Mouse (Mus musculus) lung, postnatal 0 days (tissue): ENCODE measurements around the gene Slc26a11. TPM values are rescaled to one million over a fixed set of nuclear protein-coding genes. Genes with fewer than 3 reads are reported as not detected.

ENCODE experiments used
- ATAC-seq: fragments of 200-750 bp; cut with Nextera tagmentation; 2 replicates; pipeline ENCODE4 v1.8.0; 2017; ENCODE audit warnings: moderate library complexity
- DNase-seq: peaks from one replicate; pipeline ENCODE4 v3.0.0-alpha.2; 2016; ENCODE audit warnings: low spot score
- H3K27ac ChIP-seq: fragments of 300-500 bp; sonication (generic); 2 replicates; pipeline ENCODE4 v1.5.1; 2014; ENCODE audit warnings: antibody characterized with exemption, mild to moderate bottlenecking, low read length, mixed read lengths
- H3K27me3 ChIP-seq: fragments of 300-500 bp; sonication (generic); replicated peaks from 2 replicates; pipeline ENCODE4 v1.6.1; 2014; ENCODE audit warnings: low read length, mixed read lengths; ENCODE audit not compliant: insufficient read depth
- H3K36me3 ChIP-seq: fragments of 300-500 bp; sonication (generic); 2 replicates; pipeline ENCODE4 v1.6.1; 2014; ENCODE audit warnings: low read length, mixed read lengths; ENCODE audit not compliant: insufficient read depth
- H3K4me1 ChIP-seq: fragments of 300-500 bp; sonication (generic); 2 replicates; pipeline ENCODE4 v1.6.1; 2014; ENCODE audit warnings: antibody characterized with exemption, low read depth, low read length, mixed read lengths; ENCODE audit not compliant: insufficient read depth
- H3K4me2 ChIP-seq: fragments of 300-500 bp; sonication (generic); replicated peaks from 2 replicates; pipeline ENCODE4 v1.6.1; 2014; ENCODE audit warnings: low read depth, mild to moderate bottlenecking, low read length, moderate library complexity, mixed read lengths
- H3K4me3 ChIP-seq: fragments of 300-500 bp; sonication (generic); 2 replicates; pipeline ENCODE4 v1.5.1; 2014; ENCODE audit warnings: low read depth, low read length
- H3K9ac ChIP-seq: fragments of 300-500 bp; sonication (generic); replicated peaks from 2 replicates; pipeline ENCODE4 v1.6.1; 2014; ENCODE audit warnings: low read depth, mild to moderate bottlenecking
- H3K9me3 ChIP-seq: fragments of 300-500 bp; sonication (generic); 2 replicates; pipeline ENCODE4 v1.6.1; 2016; ENCODE audit warnings: low read length, mixed read lengths
- CTCF ChIP-seq: IDR thresholded peaks from 2 replicates; pipeline ENCODE4 v1.5.1; 2016; ENCODE audit warnings: antibody characterized with exemption, mild to moderate bottlenecking
- EP300 ChIP-seq: IDR thresholded peaks from 2 replicates; pipeline ENCODE4 v1.6.1; 2016; ENCODE audit warnings: antibody characterized with exemption, mild to moderate bottlenecking, control low read depth
- WGBS: fragments of 180-500 bp; shearing (Covaris S2); extraction: QIAGEN DNeasy Blood & Tissue Kit; methylation state at CpG from one replicate; pipeline ENCODE4 v1.1.7; 2014; 5-methylcytosine and 5-hydroxymethylcytosine counted together
- polyA plus RNA-seq: library from polyadenylated mRNA; unstranded; fragments of >200 nt; fragmentation: Nextera tagmentation; extraction: Ambion mirVana; gene quantifications from 2 replicates; pipeline ENCODE4 v1.2.1, GENCODE M21; 2015

Slc26a11 gene
- polyA plus RNA-seq, 1 experiment from 2014 or later: 11.6 TPM

DNA sequence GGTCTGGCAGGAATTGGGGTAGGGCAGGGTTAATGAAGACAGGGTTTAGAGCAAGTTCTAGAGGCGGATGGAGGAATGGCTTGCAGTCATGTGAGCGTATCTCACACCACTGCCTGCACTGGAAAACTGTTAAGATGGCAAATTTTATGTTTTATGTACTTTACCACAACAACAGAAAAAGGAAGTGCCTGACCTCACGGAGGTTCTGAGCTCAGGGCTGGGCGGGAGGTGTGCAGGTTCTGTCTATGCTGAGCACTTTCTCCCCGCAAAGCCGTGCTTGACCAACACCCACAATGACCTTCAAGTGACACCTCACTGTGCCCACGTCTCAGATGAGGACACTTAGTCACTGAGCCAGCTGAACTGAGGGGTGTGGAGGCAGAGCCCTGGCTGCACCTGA lies 3.2 kb upstream of the Slc26a11 start:
- no peak for ATAC-seq
- H3K9ac ChIP-seq: no peak overlapping the region

DNA sequence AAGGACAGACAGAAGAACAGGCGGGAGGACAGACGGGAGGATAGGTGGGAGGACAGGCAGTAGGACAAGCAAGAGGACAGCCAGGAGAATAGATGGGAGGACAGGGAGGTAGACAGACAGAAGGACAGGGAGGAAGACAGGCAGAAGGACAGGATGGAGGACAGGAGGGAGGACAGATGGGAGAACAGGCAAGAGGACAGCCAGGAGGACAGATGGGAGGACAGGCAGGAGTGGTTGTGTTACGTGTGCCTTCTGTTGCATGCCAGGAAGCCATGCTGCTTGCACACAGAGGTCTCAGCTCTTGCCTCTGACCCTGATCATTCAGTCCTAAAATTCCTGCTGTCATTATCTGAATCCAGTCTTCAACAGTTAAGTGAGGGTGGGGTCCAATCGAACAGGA lies 1.4 kb upstream of the Slc26a11 start:
- peaks cover 7% of the 10 kb centered on the region; the same call in 1 of the 2 replicates for H3K4me1 ChIP-seq
- ATAC-seq: no peak
- H3K4me2 ChIP-seq: no peak overlapping the region
- H3K27ac ChIP-seq: no peak overlapping the region
- 78% methylated on average over 4 of the region's 4 CpGs for WGBS
- H3K9me3 ChIP-seq: no peaks in the 10 kb centered on the region
- TF ChIP-seq EP300: no peak
- no peak for TF ChIP-seq CTCF
- no peak for DNase-seq
- H3K4me3 ChIP-seq: no peak overlapping the region
- no peak overlapping the region for H3K9ac ChIP-seq
- H3K27me3 ChIP-seq: no peaks in the 10 kb centered on the region
- H3K36me3 ChIP-seq: no peaks in the 10 kb centered on the region

More for the DNA sequence above, 3.2 kb upstream of the Slc26a11 start:
- peaks cover 7% of the 10 kb centered on the region; the same call in 1 of the 2 replicates for H3K4me1 ChIP-seq
- no peak overlapping the region for H3K4me3 ChIP-seq
- no peak overlapping the region for H3K4me2 ChIP-seq
- WGBS: 62% methylated on average over 7 of the region's 7 CpGs
- no peak for DNase-seq
- TF ChIP-seq EP300 (no peak), CTCF (no peak)
- no peak overlapping the region for H3K27ac ChIP-seq
- no peaks in the 10 kb centered on the region for H3K36me3 ChIP-seq
- no peaks in the 10 kb centered on the region for H3K9me3 ChIP-seq
- H3K27me3 ChIP-seq: no peaks in the 10 kb centered on the region

DNA sequence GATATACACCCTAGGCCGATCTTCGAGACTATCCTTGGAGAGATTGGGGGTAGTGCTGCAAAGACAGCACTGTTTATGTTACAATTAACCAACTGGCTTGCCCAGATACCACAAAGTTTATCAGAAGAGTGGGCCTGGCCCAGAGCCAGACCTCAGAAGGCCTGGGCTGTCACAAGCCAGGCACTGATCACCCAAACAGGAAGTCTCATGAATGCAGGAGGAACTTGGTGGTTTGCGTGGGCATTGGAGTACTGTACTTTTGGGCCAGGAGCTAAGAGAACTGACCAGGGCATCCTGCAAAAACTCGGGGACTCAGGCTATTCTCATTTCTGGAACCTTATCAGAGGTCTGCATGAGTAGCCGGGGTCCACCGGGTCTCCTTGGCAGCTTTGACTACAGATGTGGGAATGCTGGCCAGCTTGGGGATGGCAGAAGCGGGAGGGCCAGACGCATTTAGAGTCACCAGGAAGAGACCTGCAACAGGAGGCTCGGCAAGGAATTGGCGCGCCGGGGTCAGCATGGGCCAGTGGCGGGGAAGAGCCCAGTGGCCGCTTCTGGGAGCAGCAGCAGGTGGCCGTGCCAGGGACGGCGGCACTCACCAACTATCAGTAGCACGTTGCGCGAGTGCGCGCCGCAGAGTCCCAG lies 437 bp upstream of the Slc26a11 start:
- peaks cover 7% of the 10 kb centered on the region; the same call in 1 of the 2 replicates for H3K4me1 ChIP-seq
- no peak for TF ChIP-seq CTCF
- peak; percentile 55 for TF ChIP-seq EP300
- H3K27me3 ChIP-seq: no peaks in the 10 kb centered on the region
- H3K9me3 ChIP-seq: no peaks in the 10 kb centered on the region
- H3K27ac ChIP-seq: peak overlapping the region; percentile 88
- 2% methylated on average over 23 of the region's 23 CpGs for WGBS
- DNase-seq: peak; percentile 64
- H3K4me2 ChIP-seq: peak overlapping the region; percentile 79
- peak overlapping the region; percentile 69 for H3K4me3 ChIP-seq
- H3K9ac ChIP-seq: peak overlapping the region; percentile 66
- ATAC-seq: peak; percentile 63
- H3K36me3 ChIP-seq: no peaks in the 10 kb centered on the region

DNA sequence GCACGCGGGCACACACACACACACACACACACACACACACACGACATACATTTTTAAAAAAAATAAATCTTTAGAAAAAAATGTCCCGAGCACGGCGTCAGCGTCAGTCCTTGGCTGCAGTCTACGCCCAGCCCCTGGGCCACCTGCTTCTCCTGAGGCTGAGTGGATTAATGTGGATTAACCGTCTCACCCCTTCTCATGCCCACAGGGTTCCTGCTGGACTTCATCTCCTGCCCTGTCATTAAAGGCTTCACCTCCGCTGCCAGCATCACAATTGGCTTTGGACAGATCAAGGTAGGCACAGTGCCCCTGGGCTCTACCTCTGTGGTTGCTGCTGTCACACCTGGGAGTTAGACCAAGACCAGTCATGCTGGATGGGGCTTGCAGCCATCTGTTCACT lies 3.7 kb downstream of the Slc26a11 start:
- H3K9ac ChIP-seq: no peak overlapping the region
- H3K9me3 ChIP-seq: no peaks in the 10 kb centered on the region
- no peaks in the 10 kb centered on the region for H3K36me3 ChIP-seq
- 87% methylated on average over 10 of the region's 10 CpGs for WGBS
- H3K4me2 ChIP-seq: no peak overlapping the region
- no peak for TF ChIP-seq CTCF
- no peak for TF ChIP-seq EP300
- H3K4me1 ChIP-seq: peaks cover 7% of the 10 kb centered on the region; the same call in 1 of the 2 replicates
- no peak for DNase-seq
- no peak overlapping the region for H3K27ac ChIP-seq
- ATAC-seq: no peak
- H3K27me3 ChIP-seq: no peaks in the 10 kb centered on the region
- H3K4me3 ChIP-seq: no peak overlapping the region

DNA sequence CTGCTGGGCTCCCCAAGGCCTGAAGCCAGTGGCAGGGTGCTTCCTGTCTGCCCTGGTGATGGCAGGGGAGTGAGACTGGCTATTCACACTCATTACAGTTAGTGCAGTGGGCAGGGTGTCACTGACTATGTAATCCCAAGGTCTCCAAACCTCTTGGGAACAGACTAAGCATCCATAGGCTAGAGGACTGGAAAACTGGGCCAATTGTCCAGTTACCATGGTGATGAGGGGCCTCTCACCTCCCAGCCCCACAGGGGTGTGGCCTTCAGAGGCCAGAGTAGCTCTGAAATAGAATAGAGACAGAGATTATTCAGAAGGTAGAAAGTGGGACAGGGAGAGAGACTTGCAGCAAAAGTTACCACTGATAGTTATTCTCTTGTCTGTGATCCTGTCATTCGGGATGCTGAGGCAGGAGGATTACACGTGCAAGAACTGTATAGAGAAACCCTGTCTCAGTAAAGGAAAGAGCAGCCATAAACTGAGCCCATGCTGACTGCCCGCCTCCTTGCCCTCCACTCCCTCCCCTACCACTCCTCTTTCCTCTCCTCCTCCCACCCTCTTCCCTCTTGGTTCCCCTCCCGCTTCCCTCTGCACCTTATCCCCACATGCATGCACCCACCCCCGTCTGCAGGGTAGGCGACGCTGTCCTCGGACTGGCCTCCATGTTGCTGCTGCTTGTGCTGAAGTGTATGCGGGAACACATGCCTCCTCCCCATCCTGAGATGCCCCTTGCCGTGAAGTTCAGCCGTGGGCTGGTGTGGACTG lies 7.6 kb downstream of the Slc26a11 start:
- H3K9me3 ChIP-seq: no peaks in the 10 kb centered on the region
- DNase-seq (no peak), ATAC-seq (no peak)
- no peak overlapping the region for H3K9ac ChIP-seq
- H3K27ac ChIP-seq: no peak overlapping the region
- H3K4me3 ChIP-seq: no peak overlapping the region
- H3K4me2 ChIP-seq: no peak overlapping the region
- TF ChIP-seq CTCF: no peak
- TF ChIP-seq EP300: no peak
- H3K4me1 ChIP-seq: no peaks in the 10 kb centered on the region
- 34% methylated on average over 10 of the region's 11 CpGs for WGBS
- H3K36me3 ChIP-seq: no peaks in the 10 kb centered on the region
- H3K27me3 ChIP-seq: no peaks in the 10 kb centered on the region

DNA sequence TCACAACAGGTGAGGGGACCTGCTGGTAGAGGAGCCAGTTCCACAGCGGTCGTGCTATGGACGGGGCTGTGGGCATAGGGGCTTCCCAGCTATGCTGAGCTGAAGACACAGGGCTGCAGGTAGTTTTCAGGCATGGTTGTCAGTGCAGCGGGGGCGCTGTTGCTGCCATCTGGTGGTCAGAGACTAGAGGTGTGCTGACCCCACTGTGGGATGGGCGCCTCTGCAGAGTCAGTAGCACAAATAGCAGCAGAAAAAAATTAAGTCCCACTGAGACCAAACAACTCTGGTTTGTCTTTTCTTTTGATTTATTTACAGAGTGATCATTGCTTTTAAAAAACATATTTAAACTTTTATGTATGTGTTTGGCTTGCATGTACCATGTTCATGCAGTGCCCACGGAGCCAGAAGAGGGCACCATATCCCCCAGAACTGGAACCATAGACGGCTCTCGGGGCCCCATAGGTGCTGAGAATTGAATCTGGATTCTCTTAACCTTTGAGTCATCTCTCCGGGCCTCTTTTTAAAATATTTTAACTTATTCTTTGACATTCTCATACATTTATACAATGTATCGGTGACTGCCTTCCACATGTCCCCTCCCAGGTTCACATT lies 8.3 kb downstream of the Slc26a11 start:
- H3K4me1 ChIP-seq: no peaks in the 10 kb centered on the region
- 0 out of 2 replicates have a peak, but pooled peaks cover under 1% of the 10 kb centered on the region for H3K36me3 ChIP-seq
- no peak overlapping the region for H3K27ac ChIP-seq
- H3K27me3 ChIP-seq: no peaks in the 10 kb centered on the region
- TF ChIP-seq CTCF: peak; percentile 90
- no peak for TF ChIP-seq EP300
- no peaks in the 10 kb centered on the region for H3K9me3 ChIP-seq
- WGBS: 31% methylated on average over 11 of the region's 11 CpGs
- no peak overlapping the region for H3K4me2 ChIP-seq
- DNase-seq (peak; percentile 82), ATAC-seq (peak; percentile 86)
- no peak overlapping the region for H3K4me3 ChIP-seq
- H3K9ac ChIP-seq: no peak overlapping the region
